ENCODE assay signal across 11 mouse cellular contexts in genomic region chr6:120716531-120716984, GRCm38 (mm10). TPM values are rescaled to one million over a fixed set of nuclear protein-coding genes. Genes with fewer than 3 reads are reported as not detected.
DNase-seq lines count a peak whose midpoint lies in the region; ATAC-seq and TF ChIP-seq lines count a peak whose summit lies in the region.
"Had no signal": no experiment of that assay in that cellular context is flagged by ENCODE, and none has a peak within 500 bp of the region (broad histone marks: within the 10 kb centered on the region; RNA-seq: fewer than 3 reads in every experiment).

No protein-coding gene starts in this region.

- 3% methylated on average over 4 of the region's 4 CpGs for WGBS in forebrain, embryonic 12.5 days
- 3% methylated on average over 4 of the region's 4 CpGs for WGBS in midbrain, embryonic 11.5 days
- 25% methylated on average over 4 of the region's 4 CpGs for WGBS in lung, adult 2 months

- 0 out of 2 replicates have a peak overlapping the region, but pooled peaks have one; percentile 12 for H3K9ac ChIP-seq in forebrain, embryonic 12.5 days
- H3K9ac ChIP-seq in midbrain, embryonic 11.5 days (ENCODE audit: low read length) = no peak overlapping the region
- H3K9ac ChIP-seq: liver, embryonic 15.5 days had no signal

- H3K9me3 ChIP-seq in E14TG2a.4 (ENCODE audit: low read length) = no peaks in the 10 kb centered on the region
- H3K9me3 ChIP-seq in forebrain, embryonic 12.5 days = no peaks in the 10 kb centered on the region
- no peaks in the 10 kb centered on the region for H3K9me3 ChIP-seq in midbrain, embryonic 11.5 days (ENCODE audit: control insufficient read depth, low read length)
- H3K9me3 ChIP-seq: liver, embryonic 15.5 days had no signal

- H3K27me3 ChIP-seq in E14TG2a.4 (ENCODE audit: insufficient read depth, low read length) = no peaks in the 10 kb centered on the region
- no peaks in the 10 kb centered on the region for H3K27me3 ChIP-seq in forebrain, embryonic 12.5 days
- no peaks in the 10 kb centered on the region for H3K27me3 ChIP-seq in midbrain, embryonic 11.5 days (ENCODE audit: control insufficient read depth, insufficient read depth, low read length)
- H3K27me3 ChIP-seq: liver, embryonic 15.5 days had no signal

- peak overlapping the region; percentile 79 for H3K27ac ChIP-seq in forebrain, embryonic 12.5 days
- peak overlapping the region; percentile 79 for H3K27ac ChIP-seq in midbrain, embryonic 11.5 days (ENCODE audit: low read depth, low read length)
- H3K27ac ChIP-seq: liver, embryonic 15.5 days had no signal

- H3K4me2 ChIP-seq in forebrain, embryonic 12.5 days = peak overlapping the region; percentile 11
- H3K4me2 ChIP-seq in midbrain, embryonic 11.5 days = peak overlapping the region; percentile 29; the same call in 1 of the 2 replicates
- H3K4me2 ChIP-seq: liver, embryonic 15.5 days had no signal

- peaks cover 44% of the 10 kb centered on the region for H3K4me1 ChIP-seq in E14TG2a.4 (replicated peaks; ENCODE audit: low read depth, low read length)
- H3K4me1 ChIP-seq in forebrain, embryonic 12.5 days = peaks cover 34% of the 10 kb centered on the region
- H3K4me1 ChIP-seq in midbrain, embryonic 11.5 days (ENCODE audit: control insufficient read depth, insufficient read depth, low read length) = peaks cover 26% of the 10 kb centered on the region
- H3K4me1 ChIP-seq in lung, adult 2 months (ENCODE audit: control insufficient read depth, insufficient read depth, low read length) = no peaks in the 10 kb centered on the region

- no peak for TF ChIP-seq CTCF in E14TG2a.4 (conservative IDR thresholded peaks at IDR 0.05; ENCODE audit: low read length)
- TF ChIP-seq CTCF in lung, adult 2 months (IDR thresholded peaks at IDR 0.05; ENCODE audit: insufficient read depth, low read length) = no peak

- no peak for TF ChIP-seq POLR2A in lung, adult 2 months (IDR thresholded peaks at IDR 0.05; ENCODE audit: borderline replicate concordance, extremely low read depth, low read depth, low read length)

- 0 out of 2 replicates have a peak overlapping the region, but pooled peaks have one; percentile 7 for H3K4me3 ChIP-seq in E14TG2a.4 (replicated peaks; ENCODE audit: low read length)
- no peak overlapping the region for H3K4me3 ChIP-seq in forebrain, embryonic 12.5 days (replicated peaks)
- no peak overlapping the region for H3K4me3 ChIP-seq in midbrain, embryonic 11.5 days (ENCODE audit: low read depth, low read length)
- H3K4me3 ChIP-seq in lung, adult 2 months (replicated peaks; ENCODE audit: extremely low read depth, low read depth, low read length) = no peak overlapping the region
- H3K4me3 ChIP-seq: liver, embryonic 15.5 days; myocyte had no signal

- peak; percentile 84 for ATAC-seq in forebrain, embryonic 12.5 days (ENCODE audit: low FRiP score)
- peak; percentile 79 for ATAC-seq in midbrain, embryonic 11.5 days (ENCODE audit: low FRiP score)

- peak; percentile 12 to 16 for DNase-seq in cerebellum, adult 18-20 months
- DNase-seq in cerebellum, adult 8-10 months = no peak
- DNase-seq in midbrain, embryonic 11.5 days (ENCODE audit: low spot score, missing footprints) = peak; percentile 89
- no peak for DNase-seq in spleen, adult 18-20 months
- no peak for DNase-seq in lung, adult 2 months
- DNase-seq in right cerebral cortex, adult 2 months (ENCODE audit: low spot score in 2 of 2) = no peak
- DNase-seq: kidney, adult 18-20 months had no signal

- no peaks in the 10 kb centered on the region for H3K36me3 ChIP-seq in E14TG2a.4 (ENCODE audit: insufficient read depth, low read length)
- H3K36me3 ChIP-seq in forebrain, embryonic 12.5 days (replicated peaks) = no peaks in the 10 kb centered on the region
- no peaks in the 10 kb centered on the region for H3K36me3 ChIP-seq in midbrain, embryonic 11.5 days (ENCODE audit: control insufficient read depth, insufficient read depth, low read length)
- H3K36me3 ChIP-seq: liver, embryonic 15.5 days had no signal

RNA-seq across cellular contexts. Expression of gene Cecr2, which starts 50.4 kb away (rescaled TPM):
- 12.7 and 13.6 TPM in 2 replicates for polyA plus RNA-seq in forebrain, embryonic 12.5 days (2016; fragmentation: Nextera tagmentation; extraction: Ambion mirVana)
- polyA plus RNA-seq in midbrain, embryonic 11.5 days (2014; fragmentation: Nextera tagmentation; extraction: Ambion mirVana) = 20.6 and 20.9 TPM in 2 replicates
- 6.4 and 8.3 TPM in 2 replicates for polyA plus RNA-seq in lung, adult 2 months (2012; rRNA removed)

RNA-seq across cellular contexts. Expression of gene Slc25a18, which starts 56.8 kb away (rescaled TPM):
- 0.60 and 0.77 TPM in 2 replicates for polyA plus RNA-seq in forebrain, embryonic 12.5 days (2016; fragmentation: Nextera tagmentation; extraction: Ambion mirVana)
- polyA plus RNA-seq in midbrain, embryonic 11.5 days (2014; fragmentation: Nextera tagmentation; extraction: Ambion mirVana) = 0.90 and 1.4 TPM in 2 replicates
- polyA plus RNA-seq in lung, adult 2 months (2012; rRNA removed) = 0.74 and 1.6 TPM in 2 replicates

Comparison
In these comparisons a context has a peak if more than half of its experiments do, and no peak if none do; other contexts are left out.
1. DNase-seq: peak in cerebellum, adult 18-20 months (2 of 2) and midbrain, embryonic 11.5 days (single experiment); none in cerebellum, adult 8-10 months (single experiment), spleen, adult 18-20 months (0 of 2), lung, adult 2 months (single experiment) and right cerebral cortex, adult 2 months (0 of 2).